Mouse (Mus musculus) neural tube, embryonic 11.5 days (tissue): Measurements from ENCODE around the gene Sag. TPM values are rescaled to one million over a fixed set of nuclear protein-coding genes. Genes with fewer than 3 reads are reported as not detected.

Experiments
- ATAC-seq: fragments of 200-750 bp; cut with Nextera tagmentation; 2 replicates; pipeline ENCODE4 v1.8.0; 2017; ENCODE audit warnings: moderate number of reproducible peaks, mild to moderate bottlenecking, moderate TSS enrichment, moderate library complexity; ENCODE audit not compliant: insufficient read depth, low FRiP score, low TSS enrichment
- DNase-seq: peaks from one replicate; pipeline ENCODE4 v3.0.0-alpha.2; 2015; ENCODE audit warnings: low spot score
- H3K27ac ChIP-seq: fragments of 300-500 bp; sonication (generic); 2 replicates; pipeline ENCODE4 v1.5.1; 2014; ENCODE audit warnings: low read depth, mild to moderate bottlenecking, low read length
- H3K27me3 ChIP-seq: fragments of 300-500 bp; sonication (generic); 2 replicates; pipeline ENCODE4 v1.6.1; 2014; ENCODE audit warnings: mild to moderate bottlenecking, low read length, mixed read lengths; ENCODE audit not compliant: control insufficient read depth, insufficient read depth
- H3K36me3 ChIP-seq: fragments of 300-500 bp; sonication (generic); 2 replicates; pipeline ENCODE4 v1.6.1; 2014; ENCODE audit warnings: mild to moderate bottlenecking, low read length, moderate library complexity, mixed read lengths; ENCODE audit not compliant: control insufficient read depth, insufficient read depth
- H3K4me1 ChIP-seq: fragments of 300-500 bp; sonication (generic); 2 replicates; pipeline ENCODE4 v1.6.1; 2014; ENCODE audit warnings: low read length, mixed read lengths; ENCODE audit not compliant: control insufficient read depth, insufficient read depth
- H3K4me2 ChIP-seq: fragments of 300-500 bp; sonication (generic); 2 replicates; pipeline ENCODE4 v1.6.1; 2014; ENCODE audit warnings: low read depth, mild to moderate bottlenecking, moderate library complexity
- H3K4me3 ChIP-seq: fragments of 300-500 bp; sonication (generic); 2 replicates; pipeline ENCODE4 v1.5.1; 2014; ENCODE audit warnings: low read depth, low read length
- H3K9ac ChIP-seq: fragments of 300-500 bp; sonication (generic); 2 replicates; pipeline ENCODE4 v1.6.1; 2014; ENCODE audit warnings: mild to moderate bottlenecking, low read length
- H3K9me3 ChIP-seq: fragments of 300-500 bp; sonication (generic); 2 replicates; pipeline ENCODE4 v1.6.1; 2016; ENCODE audit warnings: low read length; ENCODE audit not compliant: control insufficient read depth
- WGBS: fragments of 180-500 bp; shearing (Covaris S2); extraction: QIAGEN DNeasy Blood & Tissue Kit; methylation state at CpG from one replicate; pipeline ENCODE4 v1.1.7; 2014; 5-methylcytosine and 5-hydroxymethylcytosine counted together
- polyA plus RNA-seq: library from polyadenylated mRNA; unstranded; fragments of >200 nt; fragmentation: Nextera tagmentation; extraction: Ambion mirVana; gene quantifications from 2 replicates; pipeline ENCODE4 v1.2.1, GENCODE M21; 2014

Sag gene
- polyA plus RNA-seq, 1 experiment from 2014 or later: 1.8 TPM

GRCm38 (mm10) chr1:87807751-87808150 lies 4.3 kb downstream of the Sag start:
- Histone ChIP-seq H3K4me1 (no peaks in the 10 kb centered on the region), H3K27ac (no peak overlapping the region), H3K36me3 (no peaks in the 10 kb centered on the region), H3K4me2 (no peak overlapping the region), H3K27me3 (no peaks in the 10 kb centered on the region), H3K9me3 (no peaks in the 10 kb centered on the region), H3K9ac (no peak overlapping the region), H3K4me3 (no peak overlapping the region)
- DNase-seq: no peak
- 80% methylated on average over 1 of the region's 1 CpGs for WGBS
- ATAC-seq: no peak

- WGBS: 90% methylated on average over 7 of the region's 7 CpGs
- H3K9ac ChIP-seq: no peak overlapping the region
- H3K4me1 ChIP-seq: no peaks in the 10 kb centered on the region
- no peak for DNase-seq
- H3K4me2 ChIP-seq: no peak overlapping the region
- no peaks in the 10 kb centered on the region for H3K27me3 ChIP-seq
- H3K4me3 ChIP-seq: no peak overlapping the region
- H3K36me3 ChIP-seq: no peaks in the 10 kb centered on the region
- no peaks in the 10 kb centered on the region for H3K9me3 ChIP-seq
- H3K27ac ChIP-seq: no peak overlapping the region
- ATAC-seq: no peak
Observed at GRCm38 (mm10) chr1:87811391-87811790, 7.9 kb downstream of the Sag start.

GRCm38 (mm10) chr1:87812061-87812460 lies 8.6 kb downstream of the Sag start:
- Histone ChIP-seq H3K36me3 (no peaks in the 10 kb centered on the region), H3K27ac (no peak overlapping the region), H3K4me1 (no peaks in the 10 kb centered on the region), H3K4me2 (no peak overlapping the region), H3K27me3 (no peaks in the 10 kb centered on the region), H3K9me3 (no peaks in the 10 kb centered on the region), H3K4me3 (no peak overlapping the region), H3K9ac (no peak overlapping the region)
- DNase-seq (no peak), ATAC-seq (no peak)
- 77% methylated on average over 10 of the region's 10 CpGs for WGBS

GRCm38 (mm10) chr1:87813155-87813554 lies 9.7 kb downstream of the Sag start:
- no peaks in the 10 kb centered on the region for H3K4me1 ChIP-seq
- no peak for ATAC-seq
- DNase-seq: no peak
- H3K4me2 ChIP-seq: no peak overlapping the region
- H3K4me3 ChIP-seq: no peak overlapping the region
- H3K9ac ChIP-seq: no peak overlapping the region
- H3K27me3 ChIP-seq: no peaks in the 10 kb centered on the region
- H3K27ac ChIP-seq: no peak overlapping the region
- 84% methylated on average over 6 of the region's 6 CpGs for WGBS
- no peaks in the 10 kb centered on the region for H3K36me3 ChIP-seq
- no peaks in the 10 kb centered on the region for H3K9me3 ChIP-seq

- Histone ChIP-seq H3K9ac (no peak overlapping the region), H3K9me3 (no peaks in the 10 kb centered on the region), H3K27ac (no peak overlapping the region), H3K36me3 (no peaks in the 10 kb centered on the region), H3K4me3 (no peak overlapping the region), H3K4me1 (no peaks in the 10 kb centered on the region), H3K4me2 (no peak overlapping the region), H3K27me3 (no peaks in the 10 kb centered on the region)
- ATAC-seq (no peak), DNase-seq (no peak)
- 77% methylated on average over 7 of the region's 7 CpGs for WGBS
Observed at GRCm38 (mm10) chr1:87813681-87814080, 10.2 kb downstream of the Sag start.

- Histone ChIP-seq H3K27ac (no peak overlapping the region), H3K4me2 (no peak overlapping the region), H3K4me1 (no peaks in the 10 kb centered on the region), H3K36me3 (no peaks in the 10 kb centered on the region), H3K9ac (no peak overlapping the region), H3K27me3 (no peaks in the 10 kb centered on the region), H3K9me3 (no peaks in the 10 kb centered on the region), H3K4me3 (no peak overlapping the region)
- no peak for DNase-seq
- 91% methylated on average over 10 of the region's 10 CpGs for WGBS
- no peak for ATAC-seq
Observed at GRCm38 (mm10) chr1:87824420-87824995, 21.0 kb downstream of the Sag start.

- ATAC-seq (no peak), DNase-seq (no peak)
- Histone ChIP-seq H3K9me3 (no peaks in the 10 kb centered on the region), H3K36me3 (no peaks in the 10 kb centered on the region), H3K9ac (no peak overlapping the region), H3K4me3 (no peak overlapping the region), H3K27ac (no peak overlapping the region), H3K27me3 (no peaks in the 10 kb centered on the region), H3K4me2 (no peak overlapping the region), H3K4me1 (no peaks in the 10 kb centered on the region)
- 85% methylated on average over 5 of the region's 5 CpGs for WGBS
Observed at GRCm38 (mm10) chr1:87825281-87825680, 21.8 kb downstream of the Sag start.

- Histone ChIP-seq H3K4me2 (no peak overlapping the region), H3K36me3 (no peaks in the 10 kb centered on the region), H3K9me3 (no peaks in the 10 kb centered on the region), H3K4me3 (no peak overlapping the region), H3K27me3 (no peaks in the 10 kb centered on the region), H3K9ac (no peak overlapping the region), H3K27ac (no peak overlapping the region), H3K4me1 (no peaks in the 10 kb centered on the region)
- DNase-seq (no peak), ATAC-seq (no peak)
- WGBS: 84% methylated on average over 6 of the region's 6 CpGs
Observed at GRCm38 (mm10) chr1:87825991-87826390, 22.5 kb downstream of the Sag start.

GRCm38 (mm10) chr1:87826474-87826873 lies 23.0 kb downstream of the Sag start:
- Histone ChIP-seq H3K36me3 (no peaks in the 10 kb centered on the region), H3K4me2 (no peak overlapping the region), H3K4me3 (no peak overlapping the region), H3K9ac (no peak overlapping the region), H3K4me1 (no peaks in the 10 kb centered on the region), H3K27ac (no peak overlapping the region), H3K27me3 (no peaks in the 10 kb centered on the region), H3K9me3 (no peaks in the 10 kb centered on the region)
- DNase-seq: no peak
- 80% methylated on average over 2 of the region's 2 CpGs for WGBS
- ATAC-seq: no peak
